Mouse (Mus musculus): Measurements from ENCODE around the gene Fgfr2.
A peak's percentile ranks its signal among the peaks of the same experiment; 100 is the strongest.

The Fgfr2 gene

GRCm38 (mm10) chr7:131548473-131548872 is 1574.7 kb downstream of the Fgfr2 start, which contains the start of gene Hmx2:
TSS of gene Hmx2 (plus strand) at chr7:131548773.
- DNase-seq, result no peak

- no peak for DNase-seq
Measured at GRCm38 (mm10) chr7:131547481-131547880, 1575.7 kb downstream of the Fgfr2 start.

- no peak for DNase-seq
Measured at GRCm38 (mm10) chr7:131546423-131546822, 1576.7 kb downstream of the Fgfr2 start.

- DNase-seq, result no peak
Measured at GRCm38 (mm10) chr7:131545701-131546385, 1577.3 kb downstream of the Fgfr2 start.

GRCm38 (mm10) chr7:131544871-131545270 is 1578.3 kb downstream of the Fgfr2 start:
- no peak for DNase-seq

GRCm38 (mm10) chr7:131543623-131544481 is 1579.3 kb downstream of the Fgfr2 start:
- DNase-seq, result peak; percentile 24

GRCm38 (mm10) chr7:131542872-131543622 is 1580.1 kb downstream of the Fgfr2 start:
- DNase-seq, result no peak

GRCm38 (mm10) chr7:131542115-131542871 is 1580.9 kb downstream of the Fgfr2 start, which contains the start of gene Hmx3:
TSS of gene Hmx3 (plus strand) at chr7:131542867.
- peak; percentile 34 for DNase-seq

GRCm38 (mm10) chr7:131541184-131542114 is 1581.7 kb downstream of the Fgfr2 start:
- DNase-seq, result no peak

- DNase-seq, result peak; percentile 95
Measured at GRCm38 (mm10) chr7:131539979-131540378, 1583.2 kb downstream of the Fgfr2 start.

- DNase-seq, result no peak
Measured at GRCm38 (mm10) chr7:131503739-131504138, 1619.4 kb downstream of the Fgfr2 start.

- DNase-seq, result no peak
Measured at GRCm38 (mm10) chr7:131478403-131478802, 1644.7 kb downstream of the Fgfr2 start.

- no peak for DNase-seq
Measured at GRCm38 (mm10) chr7:131477140-131477539, 1646.0 kb downstream of the Fgfr2 start.

GRCm38 (mm10) chr7:131471551-131471950 is 1651.6 kb downstream of the Fgfr2 start:
- no peak for DNase-seq

GRCm38 (mm10) chr7:131469506-131469905 is 1653.6 kb downstream of the Fgfr2 start:
- DNase-seq, result no peak

- no peak for DNase-seq
Measured at GRCm38 (mm10) chr7:131467312-131467711, 1655.8 kb downstream of the Fgfr2 start.

GRCm38 (mm10) chr7:131465735-131466134 is 1657.4 kb downstream of the Fgfr2 start:
- no peak for DNase-seq

GRCm38 (mm10) chr7:131465117-131465601 is 1658.0 kb downstream of the Fgfr2 start:
- DNase-seq, result no peak

- no peak for DNase-seq
Measured at GRCm38 (mm10) chr7:131456714-131457113, 1666.4 kb downstream of the Fgfr2 start.

GRCm38 (mm10) chr7:131437051-131437450 is 1686.1 kb downstream of the Fgfr2 start:
- DNase-seq, result no peak

GRCm38 (mm10) chr7:131434276-131434675 is 1688.9 kb downstream of the Fgfr2 start:
- DNase-seq, result no peak
